Mouse (Mus musculus) thymus, adult 2 months (tissue): ENCODE results near the gene Frmd6.

Source experiments
- CTCF ChIP-seq: fragments of 200-500 bp; IDR thresholded peaks from 2 replicates; pipeline ENCODE4 v1.5.1; 2012; ENCODE audit warnings: mild to moderate bottlenecking, control low read depth, low read length, moderate library complexity, borderline replicate concordance; ENCODE audit not compliant: control insufficient read depth, poor library complexity, insufficient read depth; ENCODE audit errors: extremely low read depth
- POLR2A ChIP-seq: fragments of 200-500 bp; IDR thresholded peaks from 2 replicates; pipeline ENCODE4 v1.6.1; 2012; ENCODE audit warnings: mild to moderate bottlenecking, low read length, control low read depth, moderate library complexity; ENCODE audit not compliant: control insufficient read depth, poor library complexity, insufficient read depth; ENCODE audit errors: extremely low read depth

DNA sequence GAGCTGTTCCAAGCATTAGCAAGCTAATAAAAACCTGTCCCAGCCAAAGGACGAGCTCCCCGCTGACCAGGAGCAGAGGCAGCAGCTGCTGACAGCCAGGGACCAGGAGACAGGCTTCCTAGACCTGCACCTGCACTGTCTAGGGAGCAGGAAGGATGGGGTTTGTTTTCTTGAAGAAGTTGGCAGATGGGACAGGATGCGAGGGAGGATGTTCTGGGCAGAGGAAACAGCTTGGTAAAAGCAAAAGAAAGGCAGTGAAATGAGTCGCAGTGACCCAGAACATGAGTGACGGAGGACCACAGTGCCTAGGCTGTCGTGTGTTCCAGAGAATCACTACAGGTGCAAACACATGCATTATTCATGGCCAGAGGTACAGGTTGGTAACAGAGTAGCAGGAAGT lies 27.7 kb downstream of the Frmd6 start:
- TF ChIP-seq CTCF (no peak), POLR2A (no peak)
